Mouse (Mus musculus) G1E (cell line): Measurements from ENCODE around the gene Tmem220. TPM values are rescaled to one million over a fixed set of nuclear protein-coding genes. Genes with fewer than 3 reads are reported as not detected.
A peak's percentile ranks its signal among the peaks of the same experiment; 100 is the strongest.

Experiments used
- ATAC-seq: 2 replicates; pipeline ENCODE4 v1.8.0; 2016; ENCODE audit warnings: mild to moderate bottlenecking; ENCODE audit not compliant: insufficient number of reproducible peaks, poor library complexity, low FRiP score, severe bottlenecking; ENCODE audit errors: extremely low read depth
- DNase-seq: peaks from one replicate; pipeline ENCODE4 v3.0.0; 2012; ENCODE audit warnings: low spot score
- H3K27me3 ChIP-seq: 2 replicates; pipeline ENCODE4 v1.6.1; 2012; ENCODE audit warnings: mild to moderate bottlenecking, low read length, inconsistent platforms; ENCODE audit not compliant: insufficient read depth
- H3K36me3 ChIP-seq: replicated peaks from 2 replicates; pipeline ENCODE3; 2012; ENCODE audit warnings: mild to moderate bottlenecking, inconsistent platforms
- H3K4me1 ChIP-seq: 2 replicates; pipeline ENCODE4 v1.6.1; 2012; ENCODE audit warnings: low read depth, low read length, inconsistent platforms, mixed read lengths; ENCODE audit not compliant: insufficient read depth
- H3K4me3 ChIP-seq: 2 replicates; pipeline ENCODE4 v1.5.1; 2012; ENCODE audit warnings: low read depth, mild to moderate bottlenecking, inconsistent platforms, low read length, moderate library complexity, mixed read lengths
- H3K9me3 ChIP-seq: replicated peaks from 2 replicates; pipeline ENCODE4 v1.6.1; 2012; ENCODE audit warnings: inconsistent platforms
- CTCF ChIP-seq: IDR thresholded peaks from 2 replicates; pipeline ENCODE4 v1.5.1; 2012; ENCODE audit warnings: low read depth, low read length, inconsistent platforms, mixed read lengths
- GATA1 ChIP-seq: IDR thresholded peaks from 2 replicates; pipeline ENCODE4 v1.6.1; 2012; ENCODE audit warnings: borderline replicate concordance, low read length, inconsistent platforms, mixed read lengths
- GATA2 ChIP-seq: IDR thresholded peaks from 2 replicates; pipeline ENCODE4 v1.6.1; 2012; ENCODE audit warnings: low read depth, low read length, inconsistent platforms, borderline replicate concordance
- POLR2AphosphoS5 ChIP-seq: IDR thresholded peaks from 2 replicates; pipeline ENCODE4 v1.6.1; 2012; ENCODE audit warnings: low read depth, low read length, inconsistent platforms; ENCODE audit not compliant: insufficient replicate concordance
- TAL1 ChIP-seq: conservative IDR thresholded peaks from 2 replicates; pipeline ENCODE4 v1.6.1; 2012; ENCODE audit warnings: low read depth, low read length, inconsistent platforms, mixed read lengths
- polyA plus RNA-seq: library from polyadenylated mRNA; stranded (reverse); fragments of >175 nt; gene quantifications from 2 replicates; pipeline ENCODE4 v1.2.3, GENCODE M21; 2012
- total RNA-seq, 2 experiments: library from RNA; stranded (forward) in 1 of 2; stranded (reverse) in 1 of 2; fragments of 200-1000 nt in 1 of 2; fragments of >200 nt in 1 of 2; fragmentation: Nextera tagmentation in 1 of 2; gene quantifications; 2 replicates each; pipeline ENCODE4 v1.2.3; 2014 to 2017

The Tmem220 gene
- total and polyA plus RNA-seq, 3 experiments: 0.11 to 6.4 (median 2.5) TPM

- DNase-seq (no peak), ATAC-seq (no peak)
- 0 out of 2 replicates have a peak, but pooled peaks cover 1% of the 10 kb centered on the region for H3K4me1 ChIP-seq
- H3K9me3 ChIP-seq: no peaks in the 10 kb centered on the region
- no peak for TF ChIP-seq GATA1
- H3K36me3 ChIP-seq: peaks cover 45% of the 10 kb centered on the region
- H3K27me3 ChIP-seq: no peaks in the 10 kb centered on the region
- no peak overlapping the region for H3K4me3 ChIP-seq
Observed at GRCm38 (mm10) chr11:67036229-67036628, 11.3 kb downstream of the Tmem220 start.

- Histone ChIP-seq H3K27me3 (no peaks in the 10 kb centered on the region), H3K9me3 (no peaks in the 10 kb centered on the region), H3K36me3 (peaks cover 51% of the 10 kb centered on the region), H3K4me3 (no peak overlapping the region), H3K4me1 (no peaks in the 10 kb centered on the region)
- DNase-seq (no peak), ATAC-seq (no peak)
- TF ChIP-seq GATA1: no peak
Observed at GRCm38 (mm10) chr11:67036892-67037291, 11.9 kb downstream of the Tmem220 start.

GRCm38 (mm10) chr11:67039799-67040198 lies 14.8 kb downstream of the Tmem220 start:
- Histone ChIP-seq H3K4me1 (peaks cover 8% of the 10 kb centered on the region), H3K4me3 (no peak overlapping the region), H3K36me3 (peaks cover 72% of the 10 kb centered on the region), H3K27me3 (no peaks in the 10 kb centered on the region), H3K9me3 (no peaks in the 10 kb centered on the region)
- ATAC-seq: no peak
- no peak for DNase-seq
- TF ChIP-seq GATA2 (no peak), CTCF (peak; percentile 34; the same call in 1 of the 2 replicates)

- H3K36me3 ChIP-seq: peaks cover 79% of the 10 kb centered on the region
- no peaks in the 10 kb centered on the region for H3K27me3 ChIP-seq
Observed at GRCm38 (mm10) chr11:67040483-67040882, 15.5 kb downstream of the Tmem220 start.

GRCm38 (mm10) chr11:67043007-67043406 lies 18.1 kb downstream of the Tmem220 start:
- H3K4me1 ChIP-seq: peaks cover 12% of the 10 kb centered on the region
- peaks cover 83% of the 10 kb centered on the region for H3K36me3 ChIP-seq
- H3K9me3 ChIP-seq: no peaks in the 10 kb centered on the region
- DNase-seq: no peak
- peak; percentile 15; the same call in 1 of the 2 replicates for ATAC-seq
- H3K4me3 ChIP-seq: no peak overlapping the region
- TF ChIP-seq POLR2AphosphoS5 (no peak), CTCF (no peak), TAL1 (no peak), GATA1 (no peak), GATA2 (no peak)
- H3K27me3 ChIP-seq: no peaks in the 10 kb centered on the region

More at GRCm38 (mm10) chr11:67040483-67040882, 15.5 kb downstream of the Tmem220 start:
- Histone ChIP-seq H3K4me3 (no peak overlapping the region), H3K9me3 (no peaks in the 10 kb centered on the region), H3K4me1 (peaks cover 10% of the 10 kb centered on the region)
- ATAC-seq: no peak
- DNase-seq: no peak
- no peak for TF ChIP-seq GATA1
- TF ChIP-seq CTCF: no peak
- no peak for TF ChIP-seq TAL1
- TF ChIP-seq GATA2: no peak
- no peak for TF ChIP-seq POLR2AphosphoS5

GRCm38 (mm10) chr11:67044959-67045358 lies 20.0 kb downstream of the Tmem220 start:
- H3K4me1 ChIP-seq: peaks cover 12% of the 10 kb centered on the region
- no peak overlapping the region for H3K4me3 ChIP-seq
- H3K27me3 ChIP-seq: no peaks in the 10 kb centered on the region
- H3K9me3 ChIP-seq: no peaks in the 10 kb centered on the region
- ATAC-seq (no peak), DNase-seq (no peak)
- no peak for TF ChIP-seq TAL1
- TF ChIP-seq GATA1: no peak
- no peak for TF ChIP-seq CTCF
- TF ChIP-seq POLR2AphosphoS5: no peak
- no peak for TF ChIP-seq GATA2
- H3K36me3 ChIP-seq: peaks cover 78% of the 10 kb centered on the region

GRCm38 (mm10) chr11:67047199-67047598 lies 22.2 kb downstream of the Tmem220 start:
- DNase-seq (no peak), ATAC-seq (no peak)
- peaks cover 12% of the 10 kb centered on the region for H3K4me1 ChIP-seq
- peaks cover 65% of the 10 kb centered on the region for H3K36me3 ChIP-seq
- no peaks in the 10 kb centered on the region for H3K9me3 ChIP-seq
- no peak for TF ChIP-seq POLR2AphosphoS5
- TF ChIP-seq CTCF: no peak
- no peak for TF ChIP-seq GATA1
- no peak for TF ChIP-seq TAL1
- no peak for TF ChIP-seq GATA2
- no peak overlapping the region for H3K4me3 ChIP-seq
- H3K27me3 ChIP-seq: no peaks in the 10 kb centered on the region
